Mouse (Mus musculus) Muller cell, postnatal 12 days (primary cell): ENCODE data around the gene Zfp934.
"Not testable (repeated sequence)": the region's sequence is repeated elsewhere in the genome, so short reads cannot be mapped to it uniquely, and the experiment has no call there.

ENCODE experiments used
- DNase-seq: peaks from one replicate; pipeline ENCODE4 v3.0.0-alpha.2; 2015; ENCODE audit errors: inconsistent ontology term

Zfp934 gene

DNA sequence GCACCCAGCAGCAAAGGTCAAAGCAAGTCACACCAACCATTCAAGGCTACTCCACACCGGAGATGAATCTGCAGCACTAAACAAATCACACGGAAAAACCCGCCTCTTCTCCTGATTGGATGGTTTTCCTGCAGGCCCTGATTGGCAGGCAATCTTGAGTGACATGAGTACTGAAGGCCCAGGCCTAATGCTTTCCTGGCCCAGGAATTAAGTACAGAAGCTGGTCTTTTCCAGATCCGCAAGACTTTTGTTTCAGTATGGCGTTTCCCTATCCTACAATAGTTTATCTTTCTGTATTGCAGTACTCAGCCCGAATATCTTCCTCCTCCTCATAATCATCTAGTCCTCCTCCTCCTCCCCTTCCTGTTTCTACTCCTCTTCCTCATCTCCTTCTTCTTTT, at the start of gene Zfp934:
Gene Zfp934 (minus strand): TSS at position 101 of the 400 bp plus-strand sequence.
- DNase-seq = not testable (repeated sequence)

GRCm38 (mm10) chr13:62617449-62617848, 46.5 kb upstream of the Zfp934 start:
- not testable (repeated sequence) for DNase-seq

DNA sequence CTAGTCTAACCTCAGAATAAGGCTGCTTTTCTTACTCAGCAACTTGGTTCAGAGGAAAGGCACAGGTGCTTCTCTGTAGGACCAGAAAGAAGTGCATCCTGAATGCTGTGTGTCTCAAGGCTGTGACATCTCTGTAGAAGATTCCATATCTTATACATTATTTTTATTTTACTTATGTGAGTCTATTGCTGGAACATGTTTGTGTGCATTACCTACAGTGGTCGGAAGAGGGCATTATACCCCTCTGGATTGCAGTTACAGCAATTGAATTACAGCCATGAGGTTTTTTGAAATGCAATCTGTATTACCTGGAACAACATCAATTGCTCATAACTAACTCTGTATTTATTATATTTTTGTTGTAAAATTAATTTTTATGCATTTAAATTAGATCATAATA, 9.3 kb downstream of the Zfp934 start:
- DNase-seq = not testable (repeated sequence)

DNA sequence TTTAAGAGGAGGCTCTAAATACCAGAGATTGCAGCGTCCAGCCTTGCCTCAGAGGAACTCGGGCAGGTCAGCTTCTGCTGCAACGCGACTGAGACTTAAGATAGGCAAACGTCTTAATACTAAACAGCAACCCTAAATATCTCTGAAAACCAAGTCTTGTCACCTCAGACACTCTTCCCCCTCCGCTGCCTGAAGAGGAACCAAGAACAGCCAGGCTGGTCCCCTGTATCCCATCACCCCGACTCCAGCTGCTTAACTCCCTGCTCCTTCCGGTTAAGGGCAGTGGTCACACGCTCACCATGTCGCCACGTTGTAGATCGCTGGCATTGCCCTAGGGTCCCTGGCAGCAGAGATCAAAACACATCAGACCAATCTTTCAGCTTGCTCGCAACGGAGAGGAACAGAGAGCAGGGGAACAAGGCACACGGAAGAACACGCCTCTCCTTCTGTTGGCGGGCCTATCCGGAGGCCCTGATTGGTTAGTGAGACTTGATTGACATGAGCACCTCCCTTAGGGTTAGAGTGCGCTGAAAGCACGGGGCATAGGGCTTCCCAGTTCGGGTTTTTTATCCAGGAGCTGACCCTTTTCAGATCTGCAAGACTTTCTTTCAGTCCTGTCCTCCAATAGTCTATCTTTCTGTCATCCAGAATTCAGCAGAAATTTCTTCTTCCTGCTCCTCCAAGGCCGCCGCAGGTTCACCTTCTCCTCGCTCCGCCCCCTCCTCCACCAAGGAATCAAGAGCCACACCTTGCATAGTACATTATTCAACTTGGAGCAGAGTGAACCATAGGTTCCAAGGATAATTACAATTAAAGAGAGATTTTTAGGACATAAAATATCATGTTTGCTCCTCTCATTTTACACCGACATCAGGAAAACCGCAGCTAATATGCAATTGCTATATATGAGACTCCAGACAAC, 12.5 kb downstream of the Zfp934 start, which contains the start of gene Zfp935:
Gene Zfp935 (minus strand): TSS at position 323 of the 922 bp plus-strand sequence.
- DNase-seq = peak; percentile 20

DNA sequence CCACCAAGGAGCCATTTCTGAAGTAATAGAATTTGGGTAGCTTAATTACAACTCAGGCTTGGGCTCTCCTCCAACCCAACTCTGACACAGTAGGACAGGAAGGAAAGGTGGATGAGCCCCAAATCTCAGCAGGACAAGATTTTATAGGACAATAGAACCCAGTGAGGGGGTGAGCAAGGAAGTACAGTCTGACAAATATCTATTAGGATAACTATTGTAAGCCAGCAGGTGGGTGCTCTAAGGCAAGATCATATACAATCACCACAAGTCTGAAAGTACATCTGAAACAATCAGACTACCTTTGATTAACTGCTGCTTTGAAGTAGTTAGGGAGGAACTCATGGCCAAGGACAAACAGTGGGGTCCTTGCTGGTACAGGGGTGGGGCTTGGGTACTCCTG, 40.9 kb downstream of the Zfp934 start:
- not testable (repeated sequence) for DNase-seq

- not testable (repeated sequence) for DNase-seq
Observed at GRCm38 (mm10) chr13:62510641-62511420, 60.2 kb downstream of the Zfp934 start.

- DNase-seq = not testable (repeated sequence)
Observed at GRCm38 (mm10) chr13:62472661-62473060, 98.3 kb downstream of the Zfp934 start.

DNA sequence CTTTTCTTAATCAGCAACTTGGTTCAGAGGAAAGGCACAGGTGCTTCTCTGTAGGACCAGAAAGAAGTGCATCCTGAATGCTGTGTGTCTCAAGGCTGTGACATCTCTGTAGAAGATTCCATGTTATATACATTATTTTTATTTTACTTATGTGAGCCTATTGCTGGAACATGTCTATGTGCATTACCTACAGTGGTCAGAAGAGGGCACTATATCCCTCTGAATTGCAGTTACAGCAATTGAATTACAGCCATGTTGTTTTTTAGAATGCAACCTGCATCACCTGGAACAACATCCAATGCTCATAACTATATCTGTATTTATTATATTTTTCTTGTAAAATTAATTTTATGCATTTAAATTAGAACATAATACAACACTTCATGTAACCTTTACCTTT, 101.1 kb downstream of the Zfp934 start:
- peak; percentile 42 for DNase-seq

DNA sequence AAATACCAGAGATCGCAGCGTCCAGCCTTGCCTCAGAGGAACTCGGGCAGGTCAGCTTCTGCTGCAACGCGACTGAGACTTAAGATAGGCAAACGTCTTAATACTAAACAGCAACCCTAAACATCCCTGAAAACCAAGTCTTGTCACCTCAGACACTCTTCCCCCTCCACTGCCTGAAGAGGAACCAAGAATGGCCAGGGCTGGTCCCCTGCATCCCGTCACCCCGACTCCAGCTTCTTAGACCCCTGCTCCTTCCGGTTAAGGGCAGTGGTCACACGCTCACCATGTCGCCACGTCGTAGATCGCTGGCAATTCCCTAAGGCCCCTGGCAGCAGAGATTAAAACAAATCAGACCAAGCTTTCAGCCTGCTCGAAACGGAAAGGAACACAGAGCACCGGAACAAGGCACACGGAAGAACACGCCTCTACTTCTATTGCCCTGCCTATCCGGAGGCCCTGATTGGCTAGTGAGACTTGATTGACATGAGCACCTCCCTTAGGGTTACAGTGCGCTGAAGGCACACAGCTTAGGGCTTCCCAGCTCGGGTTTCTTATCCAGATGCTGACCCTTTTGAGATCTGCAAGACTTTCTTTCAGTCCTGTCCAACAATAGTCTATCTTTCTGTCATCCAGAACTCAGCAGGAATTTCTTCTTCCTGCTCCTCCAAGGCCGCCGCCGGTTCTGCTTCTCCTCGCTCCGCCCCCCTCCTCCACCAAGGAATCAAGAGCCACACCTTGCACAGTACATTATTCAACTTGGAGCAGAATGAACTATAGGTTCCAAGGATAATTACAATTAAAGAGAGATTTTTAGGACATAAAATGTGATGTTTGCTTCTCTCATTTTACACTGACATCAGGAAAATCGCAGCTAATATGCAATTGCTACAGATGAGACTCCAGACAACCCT, 104.3 kb downstream of the Zfp934 start, which contains the start of gene Gm49359:
Gene Gm49359 (minus strand): TSS at position 409 of the 911 bp plus-strand sequence.
- DNase-seq = peak; percentile 78
